Mouse (Mus musculus): ENCODE results near the gene Arhgef15. TPM values are rescaled to one million over a fixed set of nuclear protein-coding genes. Genes with fewer than 3 reads are reported as not detected.
"Not testable (repeated sequence)": the region's sequence is repeated elsewhere in the genome, so short reads cannot be mapped to it uniquely, and the experiment has no call there.

Gene Arhgef15
- polyA plus RNA-seq (2017; shearing (Covaris generic)): under 1 TPM in 1 of 3 experiments, not detected in 2; 0.21 TPM

DNA sequence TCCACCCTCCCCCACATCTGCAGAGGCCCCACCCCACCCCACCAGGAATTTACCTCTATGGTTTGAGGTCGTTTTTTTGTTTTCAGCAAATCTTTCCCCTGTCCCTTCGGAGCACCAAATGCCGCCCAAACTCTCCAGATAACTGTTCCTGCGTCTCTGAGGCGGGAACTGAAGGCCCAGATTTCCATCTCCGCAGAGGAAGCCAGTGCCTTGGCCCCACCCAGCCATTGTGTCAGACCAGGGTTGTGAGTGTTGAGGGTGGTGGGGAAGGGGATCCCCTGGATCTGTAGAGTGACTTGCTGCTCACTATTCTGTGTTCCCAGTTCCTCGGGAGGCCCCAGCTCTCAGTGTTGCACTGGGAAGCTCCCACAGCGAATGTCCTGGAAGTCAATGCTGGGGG, at the start of gene Arhgef15:
Arhgef15 (minus strand) TSS at position 173 of the 400 bp plus-strand sequence.
- no peak for ATAC-seq

DNA sequence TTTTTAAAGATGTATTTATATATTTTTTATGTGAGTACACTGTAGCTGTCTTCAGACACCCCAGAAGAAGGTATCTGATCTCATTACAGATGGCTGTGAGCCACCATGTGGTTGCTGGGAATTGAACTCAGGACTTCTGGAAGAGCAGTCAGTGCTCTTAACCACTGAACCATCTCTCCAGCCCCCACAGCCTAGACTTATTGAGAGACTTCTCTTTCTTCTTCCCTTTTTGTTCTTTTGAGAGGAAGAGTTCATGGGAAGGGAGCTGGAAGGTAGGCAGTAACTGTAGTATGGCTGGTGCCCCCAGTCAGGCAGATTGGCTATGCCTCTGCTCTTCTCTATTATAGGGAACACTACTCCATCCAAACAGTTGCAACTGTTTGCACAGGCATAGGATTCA, 49.3 kb upstream of the Arhgef15 start:
- not testable (repeated sequence) for ATAC-seq

DNA sequence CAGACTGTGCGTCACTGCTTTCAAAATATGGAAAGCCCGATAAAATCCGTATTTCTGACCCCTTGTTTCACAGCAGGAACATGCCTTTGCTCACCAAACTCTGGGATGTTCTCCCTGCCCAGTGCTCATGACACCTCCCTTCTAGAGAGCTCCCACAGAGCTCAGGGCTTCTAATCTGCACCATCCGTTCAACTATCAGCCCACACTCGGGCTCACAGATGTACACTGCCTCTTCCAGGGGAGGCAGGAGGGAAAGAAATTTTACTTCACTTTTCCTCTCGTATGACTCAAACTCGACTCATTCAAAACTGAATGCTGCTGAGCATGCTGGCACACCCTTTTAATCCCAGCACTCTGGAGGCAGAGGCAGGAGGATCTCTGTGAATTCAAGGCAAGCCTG, 47.9 kb upstream of the Arhgef15 start:
- no peak for ATAC-seq

DNA sequence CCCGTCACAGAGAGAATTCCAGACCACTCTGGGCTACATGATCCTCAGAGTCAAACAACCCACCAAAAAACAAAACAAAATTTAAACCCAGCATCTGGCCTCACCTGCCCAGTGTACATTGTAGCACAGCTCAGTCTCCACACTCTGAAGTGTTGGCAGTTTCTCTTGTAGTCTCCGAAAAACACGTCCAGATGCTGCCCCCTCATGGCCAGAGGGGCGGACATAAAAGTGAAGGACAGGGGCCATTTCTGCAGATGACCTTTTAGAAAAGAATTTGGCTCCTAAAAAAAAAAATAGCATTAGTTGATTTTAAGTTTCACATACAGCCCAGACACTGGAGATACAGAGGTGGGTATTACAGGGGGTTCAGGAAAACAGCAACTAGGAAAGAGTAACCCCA, 46.3 kb upstream of the Arhgef15 start:
- no peak for ATAC-seq

DNA sequence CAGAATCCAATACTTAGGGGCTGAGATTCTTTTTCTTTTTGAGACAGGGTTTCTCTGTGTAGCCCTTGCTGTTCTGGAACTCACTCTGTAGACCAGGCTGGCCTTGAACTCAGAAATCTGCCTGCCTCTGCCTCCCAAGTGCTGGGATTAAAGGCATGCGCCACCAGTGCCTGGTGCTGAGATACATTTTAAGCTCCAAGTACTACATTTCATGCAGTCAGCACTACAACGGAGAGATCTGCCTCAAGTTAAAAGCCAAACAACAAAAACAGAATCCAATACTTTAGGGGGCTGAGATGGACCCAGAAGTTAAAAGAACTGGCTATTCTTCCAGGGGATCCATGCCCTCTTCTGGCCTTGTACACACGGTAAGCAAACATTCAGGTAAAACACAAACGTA, 45.5 kb upstream of the Arhgef15 start:
- not testable (repeated sequence) for ATAC-seq

DNA sequence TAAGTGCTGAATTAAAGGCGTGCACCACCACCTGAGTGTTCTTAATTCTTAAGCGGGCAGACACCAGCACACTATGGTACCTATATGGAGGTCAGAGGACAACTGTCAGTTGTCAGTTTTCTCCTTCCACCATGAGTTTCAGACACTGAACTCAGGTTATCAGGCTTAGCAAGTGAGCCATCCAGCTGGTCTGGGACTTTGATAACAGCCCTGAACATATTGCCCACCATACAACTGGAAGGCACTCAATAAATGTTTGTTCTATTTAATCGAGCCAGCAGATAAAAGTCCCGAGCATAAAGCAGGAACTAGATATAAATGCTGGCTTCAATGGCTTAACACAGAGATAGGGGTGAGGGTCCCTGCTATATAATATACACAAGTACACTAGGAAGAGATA, 39.8 kb upstream of the Arhgef15 start:
- no peak for ATAC-seq

DNA sequence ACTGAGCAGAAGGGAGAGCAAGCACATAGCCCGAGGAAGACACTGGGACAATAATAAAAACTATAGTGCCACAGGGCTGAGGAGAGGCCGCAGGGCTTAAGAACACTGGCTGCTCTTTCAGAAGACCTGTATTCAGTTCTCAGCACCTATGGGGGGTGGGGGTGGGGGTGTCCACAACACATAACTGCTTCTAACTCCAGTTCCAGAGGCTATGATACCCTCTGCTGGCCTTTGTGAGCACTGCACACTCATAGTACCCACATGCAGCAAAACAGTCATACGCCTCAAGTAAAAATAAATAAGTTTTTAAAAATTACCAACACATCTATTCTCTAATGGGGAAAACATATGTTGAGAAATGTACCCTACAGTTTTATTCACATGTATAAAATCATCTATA, 37.1 kb upstream of the Arhgef15 start:
- no peak for ATAC-seq

DNA sequence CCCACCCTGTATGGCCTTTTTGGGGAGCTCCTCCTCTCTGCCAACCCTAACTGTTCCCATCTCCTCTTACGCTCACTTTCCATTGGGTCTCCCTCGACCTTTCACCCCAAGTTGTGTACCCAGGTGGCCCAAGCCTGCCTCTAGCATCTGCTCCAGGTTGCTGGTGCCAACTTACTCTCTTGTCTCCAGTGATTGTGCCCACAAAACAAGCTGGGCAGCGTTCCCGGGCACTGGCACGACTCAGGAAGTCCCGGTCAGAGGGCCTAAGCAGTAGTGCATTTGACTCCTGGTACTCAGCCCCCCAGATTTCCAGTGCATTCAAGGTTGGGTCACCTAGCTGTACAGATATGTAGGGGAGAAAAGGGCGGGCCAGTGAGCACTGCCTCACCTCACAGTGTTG, 35.8 kb upstream of the Arhgef15 start:
- no peak for ATAC-seq

DNA sequence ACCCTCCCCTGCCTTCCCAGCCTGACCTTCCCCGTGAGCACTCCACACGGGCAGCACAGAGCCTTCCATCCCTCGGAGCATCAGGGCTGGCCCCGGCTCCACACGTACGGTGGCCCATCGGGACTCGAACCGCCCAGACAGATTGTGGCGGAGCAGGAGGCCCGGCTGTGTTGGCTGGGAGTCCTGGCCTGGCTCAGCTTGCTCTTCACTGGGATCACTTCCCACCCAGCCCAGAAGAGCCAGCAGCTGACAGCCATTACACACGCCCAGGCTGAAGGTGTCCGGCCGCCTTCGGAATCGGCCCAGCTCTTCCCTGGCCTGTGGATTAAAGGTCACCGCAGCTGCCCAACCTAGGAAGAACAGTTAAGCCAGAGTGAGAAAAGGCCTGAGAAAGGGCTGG, 31.1 kb upstream of the Arhgef15 start:
- ATAC-seq: no peak

DNA sequence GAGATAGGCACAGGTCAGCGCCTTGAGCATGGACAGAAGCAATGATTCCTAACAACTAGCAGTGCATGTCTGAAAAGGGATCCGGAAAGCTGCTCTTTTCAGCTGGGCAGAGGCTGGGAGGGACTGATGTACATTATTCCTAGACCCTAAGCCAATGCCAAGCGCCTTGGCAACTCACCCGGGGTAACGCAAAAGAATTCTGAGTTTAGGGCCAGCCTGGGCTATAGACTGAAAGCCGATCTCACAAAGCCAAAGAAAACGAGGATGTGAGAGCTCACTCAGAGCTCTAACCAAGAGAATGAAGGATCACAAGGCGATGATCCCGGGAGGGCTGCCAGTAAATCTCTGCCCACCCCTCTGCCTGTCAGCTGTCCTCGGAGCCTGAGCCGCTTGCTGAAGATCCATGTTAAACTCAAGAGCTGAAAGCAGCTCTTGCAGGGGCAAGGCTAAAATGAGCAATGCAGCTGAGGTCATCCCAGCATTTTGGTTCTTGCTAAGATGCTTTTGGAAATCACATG, 30.1 kb upstream of the Arhgef15 start:
- no peak for ATAC-seq

DNA sequence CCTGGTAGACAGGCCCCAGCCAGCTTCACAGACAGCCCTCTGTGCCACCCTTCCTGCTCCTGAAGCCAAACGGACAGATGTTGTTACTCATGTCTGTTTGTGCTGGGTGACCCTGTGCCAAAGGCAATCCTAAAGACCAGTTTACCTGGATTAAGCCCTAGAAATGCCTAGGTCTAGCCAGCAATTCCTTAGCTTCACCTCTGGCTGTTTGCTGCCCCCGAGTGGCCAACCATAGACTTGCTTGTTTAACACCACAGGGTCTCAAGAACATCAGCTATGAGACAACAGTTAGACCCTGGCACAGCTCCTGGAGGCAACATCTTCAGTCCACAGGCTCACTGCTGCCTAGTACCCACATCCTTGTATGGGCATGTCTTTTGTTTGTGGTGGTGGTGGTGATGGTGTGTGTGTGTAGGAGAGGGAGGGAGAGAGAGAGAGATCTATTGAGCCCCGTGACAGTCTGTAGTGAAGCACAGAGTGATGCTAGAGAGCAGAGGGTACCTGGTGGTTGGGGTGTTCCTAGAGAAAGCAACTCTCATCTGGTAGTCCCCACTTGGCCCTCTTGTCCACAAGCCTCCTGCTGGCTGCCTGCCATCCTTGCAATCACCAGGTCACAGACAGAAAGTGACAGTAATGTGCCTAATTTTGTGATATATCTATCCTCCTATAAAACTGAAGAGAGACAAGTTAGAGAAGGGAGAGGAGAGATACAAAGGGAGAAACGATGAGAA, 25.5 kb upstream of the Arhgef15 start:
- no peak for ATAC-seq

DNA sequence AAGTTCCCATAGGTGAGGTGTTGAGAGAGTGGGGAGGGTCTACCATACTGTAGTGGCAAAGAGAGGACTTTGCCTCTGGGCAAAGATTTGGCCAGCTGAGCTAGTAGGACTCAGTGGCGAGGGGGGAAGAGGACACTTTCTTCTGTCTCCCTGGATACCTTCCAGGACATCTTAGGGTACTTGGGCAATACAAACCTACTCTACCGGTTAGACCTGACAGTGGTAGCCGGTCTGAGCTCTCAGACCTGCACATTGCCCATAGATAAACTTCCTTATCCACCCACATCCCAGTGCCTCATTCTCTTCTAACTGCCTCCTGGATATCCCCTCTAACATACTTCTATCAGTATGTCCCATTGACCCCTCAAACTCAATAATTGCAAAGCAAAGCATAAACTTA, 23.6 kb upstream of the Arhgef15 start:
- ATAC-seq: no peak

DNA sequence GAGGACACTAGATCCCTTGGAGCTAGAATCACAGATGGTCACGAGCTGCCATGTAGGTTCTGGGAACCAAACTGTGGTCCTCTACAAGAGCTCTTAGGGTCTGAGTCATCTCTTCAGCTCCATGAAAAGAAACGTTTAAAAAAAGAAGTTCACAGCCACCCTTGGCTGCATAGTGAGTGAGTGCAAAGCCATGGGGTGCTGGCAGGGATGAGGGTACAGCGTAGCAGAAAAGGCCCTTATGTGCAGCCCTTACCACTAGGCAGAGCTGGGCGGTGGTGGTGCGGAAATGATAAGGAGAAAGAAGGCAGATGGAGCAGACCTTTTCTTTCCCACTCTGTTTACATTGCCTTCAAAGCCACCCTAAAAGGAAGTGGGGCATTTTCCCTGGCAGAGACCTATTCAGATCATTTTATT, 22.0 kb upstream of the Arhgef15 start:
- ATAC-seq: no peak

DNA sequence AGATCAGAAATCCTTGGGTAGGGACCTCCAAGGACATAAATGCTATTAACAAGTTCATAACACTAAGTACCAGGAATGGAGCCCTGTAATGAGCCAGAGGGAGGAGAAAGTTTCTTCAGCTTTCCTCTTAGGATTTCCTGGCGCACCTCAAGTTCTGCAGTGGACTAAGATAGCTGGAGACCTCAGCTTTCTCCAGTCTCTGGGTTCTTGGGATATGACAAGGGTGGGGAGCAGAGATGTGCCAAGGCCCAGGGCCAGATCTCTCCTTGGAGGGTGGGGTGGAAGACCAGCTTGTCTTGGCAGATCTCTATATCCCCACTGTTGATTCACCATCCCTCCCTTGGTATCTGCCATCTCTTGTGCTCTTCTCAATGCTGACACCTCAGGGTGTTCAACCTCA, 18.3 kb upstream of the Arhgef15 start:
- ATAC-seq: no peak

DNA sequence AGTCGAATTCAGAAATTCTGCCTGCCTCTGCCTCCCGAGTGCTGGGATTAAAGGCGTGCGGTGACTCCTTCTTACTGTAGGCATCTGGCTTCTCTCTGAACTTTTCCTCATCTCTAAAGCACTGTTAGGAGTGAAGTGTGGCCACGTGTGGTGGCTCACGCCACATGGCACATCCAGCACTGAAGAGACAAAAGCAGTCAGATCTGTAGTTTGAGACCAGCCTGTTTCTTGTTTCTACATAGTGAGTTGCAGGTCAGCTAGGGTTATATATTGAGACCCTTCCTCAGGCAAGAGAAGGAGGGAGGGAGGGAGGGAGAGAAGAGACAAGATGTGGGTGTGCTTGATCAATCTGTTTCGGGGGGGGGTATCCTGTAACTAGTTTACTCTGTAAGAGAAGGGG, 17.8 kb upstream of the Arhgef15 start, which contains the start of gene Rangrf:
Rangrf (minus strand) TSS at position 101 of the 400 bp plus-strand sequence.
- no peak for ATAC-seq

DNA sequence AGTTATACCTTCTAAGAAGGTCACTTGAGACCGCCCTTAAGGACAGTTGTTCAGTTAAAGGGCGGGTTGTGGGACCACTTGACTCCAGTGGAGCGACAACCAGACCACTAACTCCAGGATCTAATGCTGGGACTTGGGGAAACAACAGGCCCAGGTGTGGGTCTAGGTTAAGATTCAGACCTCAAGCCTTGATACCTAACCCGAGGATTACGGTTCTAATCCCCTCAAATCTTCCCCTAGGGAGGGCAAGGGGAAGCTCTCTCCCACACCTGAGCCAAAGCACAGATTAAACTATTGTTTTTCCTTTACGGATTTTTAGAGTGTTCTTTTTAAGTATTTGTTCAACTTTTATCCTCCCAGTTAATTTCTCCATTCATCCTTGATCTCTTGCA, 16.8 kb upstream of the Arhgef15 start:
- no peak for ATAC-seq

DNA sequence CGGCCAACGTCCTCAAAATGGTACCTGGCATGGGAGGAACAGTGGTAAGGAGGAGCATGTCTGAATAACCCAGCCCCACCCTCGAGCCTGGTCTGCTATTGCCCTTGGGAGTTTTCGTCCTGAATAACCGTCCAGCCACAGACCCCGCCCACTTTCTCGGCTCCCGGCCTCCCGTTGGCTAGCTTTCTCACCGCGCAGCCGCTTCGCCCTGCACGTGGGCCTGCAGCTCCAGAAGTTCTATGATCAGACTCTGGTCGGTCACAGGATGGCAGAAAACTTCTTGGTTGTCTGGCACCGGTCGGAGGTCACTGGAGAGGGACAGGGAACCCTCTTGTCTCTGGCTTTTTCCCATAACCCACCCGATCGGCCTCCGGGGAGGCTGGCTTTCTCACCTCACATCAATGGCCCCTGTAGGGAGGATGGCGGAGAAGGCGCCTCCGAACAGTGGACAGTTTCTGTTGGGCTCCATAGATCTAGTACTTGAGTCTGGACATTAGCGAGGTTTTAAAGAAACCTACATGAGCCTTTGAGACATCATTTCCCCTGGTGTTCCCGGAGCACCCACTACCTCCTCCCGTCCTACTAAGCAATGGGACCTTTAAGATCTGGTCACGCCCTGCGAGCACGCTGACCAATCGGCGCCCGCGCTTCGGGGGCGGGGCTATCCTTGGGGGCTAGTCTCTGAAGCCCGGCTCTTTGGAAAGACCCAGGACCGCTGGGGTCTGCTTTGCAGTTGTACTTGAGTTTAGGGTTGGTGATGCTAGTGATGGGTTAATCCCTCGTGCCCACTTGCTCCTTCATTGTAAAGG, 16.2 kb upstream of the Arhgef15 start:
- peak; percentile 80 for ATAC-seq

DNA sequence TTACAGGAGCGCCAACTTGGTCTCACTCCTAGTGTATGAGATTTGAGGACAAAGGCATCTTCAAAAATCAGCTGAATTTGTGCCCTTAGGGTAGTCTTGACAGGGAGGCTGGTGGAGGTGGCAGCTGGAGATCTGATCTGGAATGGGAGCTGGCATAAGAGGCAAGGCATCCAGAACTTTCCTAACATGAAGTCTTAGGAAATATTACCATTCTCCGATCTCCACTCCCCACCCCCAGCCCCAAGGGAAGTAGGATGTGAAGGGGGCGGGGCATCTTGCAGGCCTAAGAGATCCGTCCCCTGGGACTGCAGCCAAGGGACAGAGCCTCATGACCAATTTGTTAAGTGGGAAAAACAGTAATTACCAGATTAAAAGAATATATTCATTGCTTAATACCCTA, 13.0 kb upstream of the Arhgef15 start:
- no peak for ATAC-seq

DNA sequence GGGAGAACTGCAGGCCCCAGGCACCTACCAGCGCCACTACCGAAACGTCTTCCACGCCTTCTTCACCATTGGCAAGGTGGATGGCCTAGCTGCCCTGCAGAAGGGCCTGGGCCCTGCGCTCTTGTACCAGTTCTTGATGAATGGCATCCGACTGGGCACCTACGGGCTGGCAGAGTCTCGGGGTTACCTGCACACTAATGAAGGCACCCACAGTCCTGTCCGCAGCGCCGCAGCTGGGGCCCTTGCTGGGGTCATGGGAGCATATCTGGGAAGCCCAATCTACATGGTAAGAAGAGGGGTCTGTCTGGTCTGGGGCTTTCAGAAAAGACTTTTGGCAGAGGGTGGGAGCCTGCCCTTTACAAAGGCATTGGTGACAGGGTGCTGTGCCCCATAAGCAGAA, 11.5 kb upstream of the Arhgef15 start:
- ATAC-seq: no peak

DNA sequence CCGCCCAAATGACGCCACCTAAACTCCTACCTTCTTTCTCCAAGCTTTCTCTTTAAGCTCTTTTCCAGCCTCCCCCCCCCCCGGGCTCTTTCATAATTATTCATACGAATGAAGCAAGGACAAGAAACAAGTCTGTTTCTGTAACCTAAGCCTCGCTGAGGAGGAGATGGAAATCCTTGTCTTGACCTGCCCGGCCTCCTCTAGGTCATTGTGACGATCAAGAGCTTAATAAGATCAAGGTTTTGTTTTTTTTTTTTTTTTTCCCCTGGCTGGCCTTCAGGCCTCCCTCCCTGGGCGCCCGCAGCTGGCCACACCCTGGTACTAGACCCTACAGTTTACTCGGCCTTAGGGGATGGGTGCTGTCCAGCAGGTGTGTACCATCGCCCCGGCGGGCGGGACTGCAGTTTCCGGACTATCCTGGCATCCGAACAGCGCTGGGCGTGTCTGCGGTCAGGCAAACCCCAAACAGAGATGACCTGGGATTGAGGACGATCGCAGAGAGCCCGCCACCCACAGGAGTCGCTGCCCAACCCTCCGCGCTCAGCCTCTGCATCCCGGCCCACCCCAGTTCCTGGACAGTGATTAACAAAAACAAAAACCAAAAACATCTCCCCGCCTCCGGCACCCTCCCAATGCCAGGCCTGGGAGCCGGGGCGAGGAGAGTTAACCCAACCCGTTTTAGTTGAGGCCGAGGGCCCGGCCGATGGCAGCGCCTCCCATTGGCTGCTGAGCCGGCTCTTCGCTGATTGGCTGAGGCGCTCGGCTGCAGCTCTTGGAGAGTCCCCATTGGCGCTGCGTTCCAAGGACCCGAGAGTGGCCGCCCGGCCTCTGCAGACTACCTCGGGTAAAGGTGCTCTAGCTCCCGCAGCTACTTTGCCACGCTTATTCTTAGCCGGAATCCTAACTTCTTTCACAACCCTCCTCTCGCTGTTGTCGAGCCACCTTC, 10.3 kb upstream of the Arhgef15 start, which contains the start of gene Slc25a35:
Slc25a35 (plus strand) TSS at position 795 of the 946 bp plus-strand sequence.
- peak; percentile 93 for ATAC-seq

DNA sequence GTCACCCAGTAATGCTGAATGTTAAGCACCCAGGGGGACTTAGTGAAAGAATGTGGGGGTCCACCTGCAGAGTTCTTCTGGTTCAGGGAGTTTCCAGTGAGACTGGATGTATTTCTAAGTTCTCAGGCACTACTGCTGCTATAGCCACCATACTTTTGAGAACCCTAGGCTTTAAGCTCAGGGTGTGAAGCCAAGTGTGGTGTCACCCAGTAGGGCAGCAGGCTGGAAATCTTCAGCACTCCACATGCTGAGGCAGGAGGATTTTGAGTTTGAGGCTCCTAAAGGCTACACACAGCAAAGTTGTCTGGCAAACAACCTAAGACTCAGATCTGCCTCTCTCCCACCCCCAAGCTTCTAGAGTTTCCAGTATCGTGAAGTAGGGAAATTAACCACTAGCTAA, 9.3 kb upstream of the Arhgef15 start:
- ATAC-seq: no peak

DNA sequence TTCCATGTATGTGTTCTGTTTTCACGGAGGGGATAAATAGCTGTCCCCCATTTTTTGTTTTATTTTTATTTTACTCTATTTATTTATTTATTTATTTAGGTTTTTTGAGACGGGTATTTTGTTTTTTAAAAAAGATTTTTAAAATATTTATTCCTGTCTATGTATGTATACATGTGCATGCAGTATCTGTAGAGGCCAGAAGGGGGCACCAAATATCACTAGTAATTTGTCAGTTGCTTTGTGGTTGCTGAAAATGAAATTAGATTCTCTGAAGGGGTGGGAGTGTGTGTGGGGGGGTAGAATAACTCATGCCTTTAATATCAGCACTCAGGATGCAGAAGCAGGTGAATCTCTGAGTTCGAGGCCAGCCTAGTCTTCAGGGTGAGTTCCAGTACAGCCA, 8.6 kb upstream of the Arhgef15 start:
- peak; percentile 23 for ATAC-seq

DNA sequence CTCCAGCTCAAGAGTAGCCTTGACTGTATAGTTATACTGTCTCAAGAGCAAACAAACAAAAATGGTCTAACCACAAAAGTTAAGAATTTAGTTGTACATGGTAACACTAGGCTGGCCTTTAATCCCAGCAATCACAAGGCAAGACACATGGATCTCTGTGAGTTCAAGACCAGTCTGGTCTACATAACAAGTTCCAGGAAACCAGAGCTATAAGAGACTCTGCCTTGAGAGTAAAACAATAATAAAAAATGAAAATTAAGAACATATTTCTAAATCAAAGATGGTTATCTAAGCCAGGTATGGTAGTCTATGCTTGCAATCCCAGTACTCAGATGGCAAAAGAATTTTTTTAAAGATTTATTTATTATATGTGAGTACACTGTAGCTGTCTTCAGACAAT, 7.8 kb upstream of the Arhgef15 start:
- ATAC-seq: no peak

Measured in inflammation-experienced regulatory T-cells, adult 6 months (primary cell).